Mouse (Mus musculus) lung, postnatal 0 days (tissue): ENCODE measurements around the gene Orai1.

Experiments
- CTCF ChIP-seq: IDR thresholded peaks from 2 replicates; pipeline ENCODE4 v1.5.1; 2016; ENCODE audit warnings: antibody characterized with exemption, mild to moderate bottlenecking
- EP300 ChIP-seq: IDR thresholded peaks from 2 replicates; pipeline ENCODE4 v1.6.1; 2016; ENCODE audit warnings: antibody characterized with exemption, mild to moderate bottlenecking, control low read depth

DNA sequence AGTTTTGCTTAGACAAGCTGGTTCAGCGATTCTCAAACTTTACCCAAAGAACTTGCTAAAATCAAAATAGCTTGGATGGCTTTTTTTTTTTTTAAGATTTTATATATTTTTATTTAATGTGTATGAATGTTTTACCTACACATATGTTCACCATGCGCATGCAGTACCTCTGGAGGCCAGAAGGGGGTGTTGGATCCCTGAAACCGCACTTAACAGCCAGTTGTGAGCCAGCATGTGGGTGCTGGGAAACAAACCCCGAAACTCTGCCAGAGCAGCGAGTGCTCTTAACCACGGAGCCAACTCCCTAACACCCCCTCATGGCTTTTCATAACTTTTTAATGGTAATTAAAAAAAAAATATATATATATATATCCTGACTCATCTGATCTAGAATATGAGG is 4.1 kb upstream of the Orai1 start:
- peak; percentile 56 for TF ChIP-seq CTCF
- no peak for TF ChIP-seq EP300
